Mouse (Mus musculus) C2C12 (cell line): ENCODE measurements at regions not wholly inside any gene's neighbourhood (a gene's known extent, or its start where the extent isn't known, plus 50 kb on each side); places are given as distances from the start of the nearest gene placed in this dataset.

Experiments used
- CEBPB ChIP-seq: IDR thresholded peaks from one replicate; pipeline ENCODE4 v1.6.1; 2011; ENCODE audit warnings: low read depth, mild to moderate bottlenecking, control low read depth, moderate library complexity
- CTCF ChIP-seq: IDR thresholded peaks from one replicate; pipeline ENCODE4 v1.5.1; 2011; ENCODE audit not compliant: control insufficient read depth, insufficient read depth, insufficient read length
- MAX ChIP-seq: IDR thresholded peaks from one replicate; pipeline ENCODE4 v1.6.1; 2011; ENCODE audit warnings: mild to moderate bottlenecking, control low read depth
- USF1 ChIP-seq: IDR thresholded peaks from one replicate; pipeline ENCODE4 v1.6.1; 2011; ENCODE audit warnings: low read depth, mild to moderate bottlenecking, control low read depth, moderate library complexity

DNA sequence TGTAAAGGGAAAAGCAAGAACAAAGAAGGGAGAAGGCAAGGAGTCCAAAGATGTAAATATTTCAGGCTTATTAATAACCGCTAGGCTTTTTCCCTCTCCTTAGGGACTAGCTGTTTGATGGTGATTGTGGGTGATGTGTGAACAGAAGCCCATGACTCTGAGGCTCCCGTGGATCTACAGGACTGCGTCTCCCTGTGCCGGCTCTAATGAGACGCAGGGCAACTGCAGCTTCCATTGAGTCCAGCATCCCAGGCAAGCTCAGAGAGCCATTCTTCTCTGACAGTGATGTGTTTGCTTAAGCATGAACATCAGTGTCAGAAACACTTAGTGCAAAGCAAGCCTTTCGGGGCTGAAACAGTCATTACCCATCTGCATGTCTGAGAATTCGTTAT lies 70.0 kb upstream of the Hif1a start:
- TF ChIP-seq USF1 = no peak
- no peak for TF ChIP-seq CTCF
- no peak for TF ChIP-seq CEBPB
- no peak for TF ChIP-seq MAX
